Mouse (Mus musculus) skeletal muscle tissue, postnatal 0 days (tissue): ENCODE measurements around the gene Matn3. TPM values are rescaled to one million over a fixed set of nuclear protein-coding genes. Genes with fewer than 3 reads are reported as not detected.

Source experiments
- polyA plus RNA-seq: library from polyadenylated mRNA; unstranded; fragments of >200 nt; fragmentation: Nextera tagmentation; extraction: Ambion mirVana; gene quantifications from 2 replicates; pipeline ENCODE4 v1.2.1, GENCODE M21; 2015

The Matn3 gene
- polyA plus RNA-seq, result 0.18 and 2.2 TPM in 2 replicates

GRCm38 (mm10) chr12:8947714-8948464 is at the start of gene Matn3:
Gene Matn3 (plus strand): TSS chr12:8947929.

DNA sequence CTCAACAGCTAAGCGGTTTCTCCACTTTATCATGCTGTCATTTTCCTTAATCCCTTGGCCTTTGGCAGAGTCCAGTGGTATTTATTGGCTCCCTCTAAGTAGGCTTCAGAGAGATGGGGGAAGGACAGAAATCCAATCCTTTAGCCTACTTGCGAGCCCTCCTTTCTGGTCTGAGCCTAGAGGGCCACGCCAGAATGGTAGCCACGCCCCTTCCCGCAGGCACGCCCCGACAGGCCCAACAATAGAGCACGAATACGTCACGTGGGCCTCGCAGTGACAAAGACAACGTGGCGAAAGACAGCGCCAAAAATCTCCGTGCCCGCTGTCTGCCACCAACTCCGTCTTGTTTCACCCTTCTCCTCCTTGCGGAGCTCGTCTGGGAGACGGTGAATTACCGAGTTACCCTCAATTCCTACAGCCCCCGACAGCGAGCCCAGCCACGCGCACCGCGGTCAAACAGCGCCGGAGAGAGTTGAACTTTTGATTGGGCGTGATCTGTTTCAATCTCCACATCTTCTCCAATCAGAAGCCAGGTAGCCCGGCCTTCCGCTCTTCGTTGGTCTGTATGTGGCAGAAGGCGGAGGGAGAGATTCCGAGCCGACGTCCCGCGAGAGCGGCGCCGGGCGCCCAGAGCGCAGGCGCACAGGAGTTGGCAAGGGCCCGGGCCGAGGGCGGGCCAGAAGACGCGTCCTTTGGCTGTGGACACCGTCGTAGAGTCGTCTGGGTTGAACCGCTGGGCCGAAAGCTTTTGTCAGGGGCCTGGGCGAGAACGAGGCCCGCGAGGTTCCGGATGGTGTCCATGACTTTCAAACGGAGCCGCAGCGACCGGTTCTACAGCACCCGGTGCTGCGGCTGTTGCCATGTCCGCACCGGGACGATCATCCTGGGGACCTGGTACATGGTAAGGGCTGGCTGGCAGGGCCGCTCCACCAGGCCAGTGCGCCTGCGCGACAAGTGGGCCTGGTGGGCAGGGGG is 26.0 kb upstream of the Matn3 start, which contains the start of gene Laptm4a:
Gene Laptm4a, plus strand, starts transcription at position 271 of the 975 bp plus-strand sequence.

GRCm38 (mm10) chr12:8973820-8974465 is 26.2 kb downstream of the Matn3 start, which contains the start of gene Wdr35:
Gene Wdr35 (plus strand): TSS chr12:8973892.

Other genes with a start within 250 kb of the Matn3 start
- gene Sdc1, start 176.6 kb upstream of the Matn3 start, polyA plus RNA-seq, result 19.1 and 29.4 TPM in 2 replicates
- gene Laptm4a, start 26.3 kb upstream of the Matn3 start, polyA plus RNA-seq, result 448 and 457 TPM in 2 replicates
- gene Wdr35, start 26.0 kb downstream of the Matn3 start, polyA plus RNA-seq, result 4.4 and 4.8 TPM in 2 replicates
- 12.4 and 14.2 TPM in 2 replicates for gene Ttc32, start 82.1 kb downstream of the Matn3 start, polyA plus RNA-seq